Mouse (Mus musculus) lung, postnatal 0 days (tissue): ENCODE data around the gene Brd7.

Experiments
- CTCF ChIP-seq: IDR thresholded peaks from 2 replicates; pipeline ENCODE4 v1.5.1; 2016; ENCODE audit warnings: antibody characterized with exemption, mild to moderate bottlenecking
- EP300 ChIP-seq: IDR thresholded peaks from 2 replicates; pipeline ENCODE4 v1.6.1; 2016; ENCODE audit warnings: antibody characterized with exemption, mild to moderate bottlenecking, control low read depth

GRCm38 (mm10) chr8:88342026-88342425 lies 20.0 kb downstream of the Brd7 start:
- TF ChIP-seq CTCF (no peak), EP300 (no peak)
